Mouse (Mus musculus) stomach, postnatal 0 days (tissue): ENCODE results near the gene Gm3776. TPM values are rescaled to one million over a fixed set of nuclear protein-coding genes. Genes with fewer than 3 reads are reported as not detected.
A peak's percentile ranks its signal among the peaks of the same experiment; 100 is the strongest.
"Not testable (repeated sequence)": the region's sequence is repeated elsewhere in the genome, so short reads cannot be mapped to it uniquely, and the experiment has no call there.

Experiments used
- ATAC-seq: fragments of 200-750 bp; cut with Nextera tagmentation; 2 replicates; pipeline ENCODE4 v1.8.0; 2017; ENCODE audit not compliant: low FRiP score, low TSS enrichment
- DNase-seq: peaks from one replicate; pipeline ENCODE4 v3.0.0-alpha.2; 2016; ENCODE audit warnings: low spot score
- H3K27ac ChIP-seq: fragments of 300-500 bp; sonication (generic); replicated peaks from 2 replicates; pipeline ENCODE4 v1.5.1; 2014; ENCODE audit warnings: mild to moderate bottlenecking, control low read depth
- H3K27me3 ChIP-seq: fragments of 300-500 bp; sonication (generic); 2 replicates; pipeline ENCODE4 v1.6.1; 2014; ENCODE audit warnings: low read length; ENCODE audit not compliant: control insufficient read depth, insufficient read depth
- H3K36me3 ChIP-seq: fragments of 300-500 bp; sonication (generic); 2 replicates; pipeline ENCODE4 v1.6.1; 2014; ENCODE audit warnings: low read length, mixed read lengths; ENCODE audit not compliant: control insufficient read depth, insufficient read depth
- H3K4me1 ChIP-seq: fragments of 300-500 bp; sonication (generic); replicated peaks from 2 replicates; pipeline ENCODE4 v1.6.1; 2014; ENCODE audit warnings: antibody characterized with exemption; ENCODE audit not compliant: control insufficient read depth, insufficient read depth
- H3K4me2 ChIP-seq: fragments of 300-500 bp; sonication (generic); replicated peaks from 2 replicates; pipeline ENCODE4 v1.6.1; 2014; ENCODE audit warnings: low read depth, mild to moderate bottlenecking, control low read depth, moderate library complexity
- H3K4me3 ChIP-seq: fragments of 300-500 bp; sonication (generic); 2 replicates; pipeline ENCODE4 v1.5.1; 2014; ENCODE audit warnings: low read depth, low read length, control low read depth
- H3K9ac ChIP-seq: fragments of 300-500 bp; sonication (generic); 2 replicates; pipeline ENCODE4 v1.6.1; 2014; ENCODE audit warnings: mild to moderate bottlenecking, low read length, control low read depth, mixed read lengths
- H3K9me3 ChIP-seq: fragments of 300-500 bp; sonication (generic); 2 replicates; pipeline ENCODE4 v1.6.1; 2016; ENCODE audit warnings: low read length; ENCODE audit not compliant: control insufficient read depth
- CTCF ChIP-seq: IDR thresholded peaks from 2 replicates; pipeline ENCODE4 v1.5.1; 2016; ENCODE audit warnings: antibody characterized with exemption, low read depth, mild to moderate bottlenecking, moderate library complexity
- EP300 ChIP-seq: optimal IDR thresholded peaks from 2 replicates; pipeline ENCODE3; 2016; ENCODE audit warnings: antibody characterized with exemption
- WGBS: fragments of 180-500 bp; shearing (Covaris S2); extraction: QIAGEN DNeasy Blood & Tissue Kit; methylation state at CpG from one replicate; pipeline ENCODE4 v1.1.7; 2014; 5-methylcytosine and 5-hydroxymethylcytosine counted together
- polyA plus RNA-seq: library from polyadenylated mRNA; unstranded; fragments of >200 nt; fragmentation: Nextera tagmentation; extraction: Ambion mirVana; gene quantifications from 2 replicates; pipeline ENCODE4 v1.2.1, GENCODE M21; 2015

Gm3776 gene
- polyA plus RNA-seq, 1 experiment from 2014 or later: 929 TPM

DNA sequence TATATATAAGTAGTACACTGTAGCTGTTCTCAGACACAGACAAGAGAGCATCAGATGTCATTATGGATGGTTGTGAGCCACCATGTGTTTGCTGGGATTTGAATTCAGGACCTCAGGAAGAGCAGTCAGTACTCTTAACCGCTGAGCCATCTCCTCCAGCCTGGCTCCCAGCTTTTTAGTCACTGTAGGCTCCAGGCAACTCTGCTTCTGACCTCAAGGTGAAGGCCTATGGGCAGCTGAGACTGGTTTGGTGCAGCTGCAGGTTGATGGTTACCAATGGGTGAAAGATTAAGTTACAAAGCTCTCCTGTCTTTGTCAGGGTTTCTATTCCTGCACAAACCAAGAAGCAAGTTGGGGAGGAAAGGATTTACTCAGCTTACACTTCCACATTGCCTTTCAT is 36.8 kb downstream of the Gm3776 start:
- WGBS: 92% methylated on average over 1 of the region's 1 CpGs
- H3K27ac ChIP-seq, H3K4me1 ChIP-seq, DNase-seq, H3K9me3 ChIP-seq, H3K36me3 ChIP-seq, H3K4me3 ChIP-seq, H3K9ac ChIP-seq, ATAC-seq, H3K4me2 ChIP-seq, H3K27me3 ChIP-seq: not testable (repeated sequence)

DNA sequence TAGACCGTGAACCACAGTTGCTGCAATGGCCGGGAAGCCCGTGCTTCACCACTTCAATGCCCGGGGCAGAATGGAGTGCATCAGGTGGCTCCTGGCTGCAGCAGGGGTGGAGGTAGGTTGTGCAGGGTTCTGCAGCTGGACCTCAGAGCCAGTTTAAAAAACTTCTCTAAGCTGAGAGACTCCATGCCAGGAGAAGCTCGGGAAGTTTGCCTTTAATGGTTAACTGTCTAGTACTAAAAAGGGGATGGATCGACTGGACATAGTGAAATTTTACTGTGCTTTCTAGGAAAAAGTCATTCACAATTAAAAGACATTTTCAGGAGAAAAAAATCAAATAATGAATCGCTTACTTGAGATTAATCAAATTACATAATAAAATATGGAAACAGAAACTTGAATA is 37.9 kb downstream of the Gm3776 start:
- not testable (repeated sequence) for H3K4me1 ChIP-seq, H3K4me2 ChIP-seq, H3K36me3 ChIP-seq, H3K9ac ChIP-seq, H3K27ac ChIP-seq, H3K4me3 ChIP-seq, H3K9me3 ChIP-seq, DNase-seq, ATAC-seq, H3K27me3 ChIP-seq
- WGBS: 76% methylated on average over 5 of the region's 7 CpGs

DNA sequence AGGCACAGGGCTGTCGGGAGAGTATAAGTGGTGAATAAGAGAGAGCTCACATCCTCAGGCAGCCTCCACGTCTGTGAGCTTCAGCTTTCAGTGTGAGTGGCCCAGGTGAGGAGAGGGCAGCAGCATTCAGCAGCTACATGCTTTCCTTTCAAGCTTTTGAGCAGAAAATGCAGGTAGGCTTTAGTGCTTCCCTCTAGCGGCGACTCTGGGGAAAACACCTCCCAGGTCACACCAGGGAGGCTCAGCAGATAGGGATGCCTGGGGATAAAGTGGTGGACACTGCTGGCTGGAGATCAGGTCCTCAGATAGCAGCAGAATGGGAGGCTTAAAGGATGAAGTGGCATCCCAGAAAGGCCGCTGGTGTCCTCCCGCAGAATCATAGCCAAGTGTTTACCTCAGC is 39.2 kb downstream of the Gm3776 start:
- WGBS: 9% methylated on average over 6 of the region's 6 CpGs
- not testable (repeated sequence) for H3K4me1 ChIP-seq, H3K36me3 ChIP-seq, H3K27ac ChIP-seq, H3K4me2 ChIP-seq, H3K27me3 ChIP-seq, H3K9ac ChIP-seq, H3K4me3 ChIP-seq, H3K9me3 ChIP-seq
- DNase-seq (peak; percentile 81), ATAC-seq (peak; percentile 31; the same call in 1 of the 2 replicates)
- TF ChIP-seq CTCF: peak; percentile 82

DNA sequence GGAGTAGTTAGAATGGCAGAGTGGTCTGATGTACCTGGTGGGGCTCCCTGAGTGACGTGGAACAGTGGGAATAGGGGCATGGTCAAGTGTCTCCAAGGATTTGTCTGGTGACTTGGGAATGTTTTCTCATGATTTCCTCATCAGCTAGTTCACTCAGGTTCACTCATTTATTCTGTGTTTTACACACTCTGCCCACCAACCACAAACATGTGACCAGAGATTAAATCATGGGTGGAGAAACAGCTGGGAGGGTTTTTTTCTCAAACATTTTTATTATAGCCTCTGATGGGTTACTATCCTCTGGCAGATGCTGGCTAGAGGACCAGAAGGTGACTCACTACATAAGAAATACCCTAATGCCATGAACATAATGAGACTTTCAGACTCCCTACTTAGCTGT is 41.3 kb downstream of the Gm3776 start:
- no peaks in the 10 kb centered on the region for H3K4me1 ChIP-seq
- H3K4me2 ChIP-seq: no peak overlapping the region
- 73% methylated on average over 1 of the region's 1 CpGs for WGBS
- no peaks in the 10 kb centered on the region for H3K9me3 ChIP-seq
- H3K27ac ChIP-seq: no peak overlapping the region
- TF ChIP-seq CTCF: no peak
- TF ChIP-seq EP300: no peak
- no peak overlapping the region for H3K4me3 ChIP-seq
- no peaks in the 10 kb centered on the region for H3K36me3 ChIP-seq
- H3K9ac ChIP-seq: no peak overlapping the region
- no peak for ATAC-seq
- DNase-seq: no peak
- H3K27me3 ChIP-seq: no peaks in the 10 kb centered on the region

DNA sequence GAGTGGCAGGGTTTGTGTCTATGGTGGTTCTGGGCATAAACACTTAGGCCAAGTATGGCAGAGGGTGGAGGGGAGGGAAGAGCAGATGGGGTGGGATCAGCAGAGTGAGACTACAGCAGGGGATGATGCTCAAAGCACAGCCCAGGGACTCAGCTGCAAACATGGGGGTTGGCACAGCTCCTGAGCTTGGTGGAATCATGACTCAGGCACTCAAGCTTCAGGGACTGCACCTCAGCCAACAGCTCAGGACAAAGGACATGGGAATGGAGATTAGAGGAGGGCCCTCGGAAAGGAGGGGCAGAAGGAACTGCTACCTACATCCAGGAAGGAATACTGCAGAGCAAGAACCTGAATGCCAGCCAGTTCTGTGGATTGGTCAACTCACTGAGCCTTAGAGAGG is 42.2 kb downstream of the Gm3776 start:
- not testable (repeated sequence) for H3K9me3 ChIP-seq, H3K27ac ChIP-seq, H3K4me2 ChIP-seq, H3K9ac ChIP-seq, H3K4me3 ChIP-seq, H3K36me3 ChIP-seq, H3K27me3 ChIP-seq, H3K4me1 ChIP-seq
- ATAC-seq: peak; percentile 88
- DNase-seq: peak; percentile 61
- WGBS: 63% methylated on average over 1 of the region's 1 CpGs

DNA sequence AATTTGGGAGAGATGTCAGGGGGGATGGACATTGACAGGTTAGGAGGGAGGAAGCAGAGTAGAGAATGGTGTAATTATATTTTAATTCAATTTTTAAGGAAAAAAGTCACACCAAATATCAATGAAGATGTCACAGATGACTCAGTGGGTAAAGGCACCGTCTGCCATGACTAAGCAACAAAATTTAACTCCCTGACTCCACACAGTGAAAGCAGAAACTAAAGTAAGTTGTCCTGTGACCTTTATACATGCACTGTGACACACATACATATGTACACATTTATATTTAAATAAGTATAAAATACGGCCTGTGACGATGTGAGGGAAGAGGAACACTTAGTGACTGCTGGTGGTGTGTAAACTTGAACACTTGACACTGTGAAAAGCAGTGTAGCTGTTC is 51.2 kb downstream of the Gm3776 start:
- not testable (repeated sequence) for H3K9ac ChIP-seq, H3K27ac ChIP-seq, H3K4me3 ChIP-seq, H3K9me3 ChIP-seq, H3K4me1 ChIP-seq, H3K4me2 ChIP-seq, DNase-seq, H3K27me3 ChIP-seq, H3K36me3 ChIP-seq
- ATAC-seq: peak; percentile 49; the same call in 1 of the 2 replicates
- WGBS: 61% methylated on average over 1 of the region's 3 CpGs

DNA sequence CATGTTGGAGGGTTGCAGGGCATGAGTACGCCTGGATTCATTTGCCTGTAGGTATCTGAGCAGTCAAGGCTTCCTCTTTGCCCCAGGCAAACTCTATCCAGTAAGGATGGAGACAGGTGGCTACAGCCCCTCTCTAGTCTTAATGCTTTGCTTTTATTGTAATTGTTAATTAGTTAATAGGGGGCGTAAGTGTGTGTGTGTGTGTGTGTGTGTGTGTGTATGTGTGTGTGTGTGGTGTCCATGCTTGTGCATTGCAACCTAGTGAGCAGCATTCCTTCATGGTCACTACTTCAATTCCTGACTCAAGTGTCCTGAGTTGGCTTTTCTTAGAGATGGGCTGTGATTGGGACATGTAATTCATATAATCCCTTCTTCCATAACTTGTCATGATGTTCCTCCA is 57.8 kb downstream of the Gm3776 start, which contains the start of gene Omt2a:
TSS of gene Omt2a (minus strand) at position 101 of the 400 bp plus-strand sequence.
- H3K27me3 ChIP-seq: no peaks in the 10 kb centered on the region
- TF ChIP-seq EP300 (no peak), CTCF (no peak)
- DNase-seq (no peak), ATAC-seq (no peak)
- H3K9ac ChIP-seq: no peak within 1 kb of the TSS
- H3K9me3 ChIP-seq: no peaks in the 10 kb centered on the region
- H3K4me2 ChIP-seq: no peak within 1 kb of the TSS
- H3K4me3 ChIP-seq: no peak within 1 kb of the TSS
- H3K27ac ChIP-seq: no peak within 1 kb of the TSS
- no peaks in the 10 kb centered on the region for H3K4me1 ChIP-seq
- WGBS: 80% methylated on average over 2 of the region's 2 CpGs
- H3K36me3 ChIP-seq: no peaks in the 10 kb centered on the region

Other genes starting within 250 kb of the Gm3776 start
- gene Gcm1, start 205.2 kb upstream of the Gm3776 start, polyA plus RNA-seq: not detected in 2 replicates
- 41.0 and 44.5 TPM in 2 replicates for gene Fbxo9, start 148.1 kb upstream of the Gm3776 start, polyA plus RNA-seq
- gene Ick, start 147.9 kb upstream of the Gm3776 start, polyA plus RNA-seq: 28.5 and 31.3 TPM in 2 replicates
- 1,515 and 1,656 TPM in 2 replicates for gene Gsta4, start 74.4 kb upstream of the Gm3776 start, polyA plus RNA-seq
- gene Gsta1, start 26.5 kb upstream of the Gm3776 start, polyA plus RNA-seq: 1,326 and 1,348 TPM in 2 replicates
- 5.1 and 5.8 TPM in 2 replicates for gene Gm10639, start 32.8 kb downstream of the Gm3776 start, polyA plus RNA-seq
- not detected in 2 replicates for gene Omt2a, start 57.7 kb downstream of the Gm3776 start, polyA plus RNA-seq
- not detected in 2 replicates for gene Omt2b, start 70.5 kb downstream of the Gm3776 start, polyA plus RNA-seq
- 69.4 and 82.2 TPM in 2 replicates for gene Gsta2, start 98.7 kb downstream of the Gm3776 start, polyA plus RNA-seq
- 1.2 and 2.1 TPM in 2 replicates for gene Dppa5a, start 111.0 kb downstream of the Gm3776 start, polyA plus RNA-seq
- 0.81 and 0.90 TPM in 2 replicates for gene Ooep, start 121.6 kb downstream of the Gm3776 start, polyA plus RNA-seq
- 0.08 and 0.12 TPM in 2 replicates for gene Ddx43, start 138.6 kb downstream of the Gm3776 start, polyA plus RNA-seq
- gene Cgas, start 186.1 kb downstream of the Gm3776 start, polyA plus RNA-seq: 1.4 and 1.6 TPM in 2 replicates
- 11.7 and 12.1 TPM in 2 replicates for gene Mto1, start 191.1 kb downstream of the Gm3776 start, polyA plus RNA-seq
- gene Gm17324, start 191.7 kb downstream of the Gm3776 start, polyA plus RNA-seq: 0.72 and 1.1 TPM in 2 replicates
- 2,673 and 2,818 TPM in 2 replicates for gene Eef1a1, start 232.0 kb downstream of the Gm3776 start, polyA plus RNA-seq